Mouse (Mus musculus) kidney, adult 2 months (tissue): ENCODE data around the gene Numb.

Experiments
- CTCF ChIP-seq: fragments of 200-500 bp; conservative IDR thresholded peaks from 2 replicates; pipeline ENCODE4 v1.5.1; 2011; ENCODE audit warnings: low read depth, mild to moderate bottlenecking, control low read depth, low read length, moderate library complexity, mixed read lengths; ENCODE audit not compliant: insufficient read depth, insufficient read length
- POLR2A ChIP-seq: fragments of 200-500 bp; IDR thresholded peaks from one replicate; pipeline ENCODE4 v1.6.1; 2011; ENCODE audit warnings: low read depth, low read length, control low read depth

DNA sequence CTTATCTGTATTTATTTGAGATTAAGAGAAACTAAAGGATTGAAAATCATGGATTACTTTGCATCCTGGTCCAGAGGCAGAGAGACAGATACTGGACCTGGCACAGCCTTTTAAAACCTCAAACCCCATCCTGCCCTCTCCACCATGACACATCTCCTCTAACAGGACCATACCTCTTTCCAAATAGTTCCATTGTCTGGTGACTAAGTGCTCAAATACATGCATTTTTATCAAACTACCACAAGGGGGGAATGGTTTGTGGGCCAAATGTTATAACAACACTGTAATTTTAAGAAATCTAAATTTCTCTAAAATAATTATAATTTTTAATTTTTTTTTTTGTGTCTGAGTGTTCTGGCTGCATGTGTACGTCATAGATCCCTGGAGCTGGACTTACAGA lies 57.2 kb downstream of the Numb start:
- TF ChIP-seq CTCF (no peak), POLR2A (no peak)
